Comparison of ENCODE assay signal across 27 mouse cellular contexts in the genomic region with DNA sequence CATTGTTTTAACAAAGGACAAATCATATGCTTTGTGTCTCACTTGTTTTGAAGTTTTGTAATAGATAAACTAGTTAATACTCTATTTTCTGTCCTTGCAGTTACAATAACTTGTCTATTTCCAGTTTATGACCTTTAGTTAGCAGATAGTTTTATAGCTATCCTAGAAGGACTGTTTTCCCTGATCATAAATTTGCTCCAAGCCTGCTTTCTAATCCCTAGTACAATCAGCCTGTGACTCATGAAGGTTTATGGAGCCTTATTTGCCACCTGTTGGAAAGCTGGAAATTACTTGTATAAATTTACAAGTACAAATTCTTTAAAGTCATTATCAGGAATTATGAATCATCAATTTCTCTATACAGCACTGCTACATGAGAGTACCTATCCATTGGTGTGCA.
"Had no signal": no experiment of that assay in that cellular context is flagged by ENCODE, and none has a peak within 500 bp of the region (broad histone marks: within the 10 kb centered on the region; RNA-seq: fewer than 3 reads in every experiment).

No protein-coding gene starts in this region.

- H3K9me3 ChIP-seq: heart, embryonic 10.5 days; heart, embryonic 12.5 days; hindbrain, embryonic 10.5 days; hindbrain, embryonic 12.5 days; kidney, embryonic 15.5 days; limb, embryonic 10.5 days; limb, embryonic 12.5 days; liver, embryonic 13.5 days; liver, embryonic 15.5 days had no signal

- H3K36me3 ChIP-seq: heart, embryonic 10.5 days; heart, embryonic 12.5 days; hindbrain, embryonic 10.5 days; hindbrain, embryonic 12.5 days; kidney, embryonic 15.5 days; limb, embryonic 10.5 days; limb, embryonic 12.5 days; liver, embryonic 13.5 days; liver, embryonic 15.5 days had no signal

- H3K4me3 ChIP-seq: gastrocnemius, adult 2 months; heart, embryonic 10.5 days; heart, embryonic 12.5 days; hindbrain, embryonic 10.5 days; hindbrain, embryonic 12.5 days; kidney, embryonic 15.5 days; layer of hippocampus, adult 2 months; left cerebral cortex, adult 2 months; limb, embryonic 10.5 days; limb, embryonic 12.5 days; liver, embryonic 13.5 days; liver, embryonic 15.5 days had no signal

- DNase-seq: gastrocnemius, adult 2 months; gastrocnemius, postnatal 10 days; gastrocnemius, postnatal 25 days; heart, adult 18-20 months; heart, postnatal 10 days; heart, postnatal 4 days; kidney, adult 2 months; kidney, adult 9 months; kidney, postnatal 14 days; kidney, postnatal 36 days; liver; liver, embryonic 13.5 days had no signal

- H3K27ac ChIP-seq: gastrocnemius, adult 2 months; heart, embryonic 10.5 days; hindbrain, embryonic 10.5 days; hindbrain, embryonic 12.5 days; hindbrain, embryonic 14.5 days; kidney, embryonic 15.5 days; kidney, postnatal 0 days; layer of hippocampus, adult 2 months; left cerebral cortex, adult 2 months; limb, embryonic 10.5 days; limb, embryonic 12.5 days; liver, embryonic 13.5 days; liver, embryonic 15.5 days had no signal

- H3K27me3 ChIP-seq: heart, embryonic 12.5 days; hindbrain, embryonic 12.5 days; kidney, embryonic 15.5 days; limb, embryonic 12.5 days; liver, embryonic 13.5 days; liver, embryonic 15.5 days had no signal

- H3K9ac ChIP-seq: heart, embryonic 12.5 days; hindbrain, embryonic 12.5 days; hindbrain, embryonic 14.5 days; kidney, embryonic 15.5 days; limb, embryonic 12.5 days; liver, embryonic 13.5 days; liver, embryonic 15.5 days had no signal

- H3K4me2 ChIP-seq: heart, embryonic 12.5 days; hindbrain, embryonic 12.5 days; hindbrain, embryonic 14.5 days; kidney, embryonic 15.5 days; limb, embryonic 12.5 days; liver, embryonic 11.5 days; liver, embryonic 13.5 days; liver, embryonic 15.5 days had no signal

- ATAC-seq: hindbrain, embryonic 16.5 days; inflammation-experienced regulatory T-cells, adult 6 months had no signal

- H3K4me1 ChIP-seq: heart, embryonic 10.5 days; heart, embryonic 12.5 days; hindbrain, embryonic 10.5 days; hindbrain, embryonic 12.5 days; kidney, embryonic 15.5 days; limb, embryonic 10.5 days; limb, embryonic 12.5 days; liver, embryonic 13.5 days; liver, embryonic 15.5 days had no signal
